Comparison of ENCODE assay signal across 24 mouse cellular contexts in the genomic region with DNA sequence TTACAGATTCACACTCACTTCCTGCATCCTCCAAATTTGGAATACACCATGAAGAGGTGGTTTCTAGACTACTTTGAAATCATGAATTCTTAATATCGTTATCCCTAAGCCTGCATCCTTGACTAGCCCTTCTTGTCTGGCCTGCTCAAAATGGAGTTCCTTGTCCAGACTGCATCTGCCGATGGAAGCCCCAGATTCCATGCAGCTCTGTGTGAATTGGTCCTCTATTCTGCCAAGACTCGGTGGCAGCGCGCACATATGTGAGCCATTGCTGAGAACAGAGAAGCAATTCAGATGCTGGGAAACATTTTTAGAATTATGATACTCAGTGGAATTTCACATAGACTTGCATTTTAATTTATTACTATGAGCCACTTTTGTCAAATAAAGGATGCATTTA.
DNase-seq lines count a peak whose midpoint lies in the region; ATAC-seq and TF ChIP-seq lines count a peak whose summit lies in the region.
"Had no signal": no experiment of that assay in that cellular context is flagged by ENCODE, and none has a peak within 500 bp of the region (broad histone marks: within the 10 kb centered on the region; RNA-seq: fewer than 3 reads in every experiment).

No protein-coding gene starts in this region.

- no peak overlapping the region for H3K4me3 ChIP-seq in forebrain, postnatal 0 days (ENCODE audit: low read depth, low read length)
- no peak overlapping the region for H3K4me3 ChIP-seq in forebrain, embryonic 14.5 days (ENCODE audit: low read depth, low read length)
- no peak overlapping the region for H3K4me3 ChIP-seq in embryonic facial prominence, embryonic 14.5 days (ENCODE audit: low read depth, low read length)
- no peak overlapping the region for H3K4me3 ChIP-seq in limb, embryonic 15.5 days
- H3K4me3 ChIP-seq: embryonic facial prominence, embryonic 15.5 days; forebrain, embryonic 10.5 days; heart, embryonic 13.5 days; lung, embryonic 15.5 days; midbrain, embryonic 10.5 days had no signal

- H3K9ac ChIP-seq in forebrain, postnatal 0 days = no peak overlapping the region
- no peak overlapping the region for H3K9ac ChIP-seq in forebrain, embryonic 14.5 days (ENCODE audit: low read length)
- H3K9ac ChIP-seq in embryonic facial prominence, embryonic 14.5 days (ENCODE audit: low read depth, low read length) = no peak overlapping the region
- H3K9ac ChIP-seq in limb, embryonic 15.5 days = no peak overlapping the region
- H3K9ac ChIP-seq: embryonic facial prominence, embryonic 15.5 days; heart, embryonic 13.5 days; hindbrain, embryonic 14.5 days; liver, embryonic 14.5 days; lung, embryonic 15.5 days had no signal

- intact Hi-C loops in left cerebral cortex, postnatal 36 days (cut with DNase I) = loop anchor here (5.0 kb wide), 1 partner anchor 113 kb away; no protein-coding TSS in a partner anchor

- ATAC-seq in forebrain, postnatal 0 days = peak; percentile 60
- ATAC-seq in forebrain, embryonic 14.5 days = no peak
- 0 out of 2 replicates have a peak, but pooled peaks have one; percentile 57 for ATAC-seq in embryonic facial prominence, embryonic 14.5 days (ENCODE audit: low read depth)
- ATAC-seq in limb, embryonic 15.5 days (ENCODE audit: insufficient number of reproducible peaks, low FRiP score, low TSS enrichment, low read depth) = 0 out of 2 replicates have a peak, but pooled peaks have one; percentile 52
- ATAC-seq: activated CD4-positive, CD25-positive, alpha-beta regulatory T cell, adult 4 months; CD4-positive, CD25-positive, alpha-beta regulatory T cell, adult 4 months; intestine, embryonic 16.5 days had no signal

- no peak overlapping the region for H3K27ac ChIP-seq in forebrain, postnatal 0 days (ENCODE audit: low read depth, low read length)
- no peak overlapping the region for H3K27ac ChIP-seq in forebrain, embryonic 14.5 days (ENCODE audit: low read depth, low read length)
- H3K27ac ChIP-seq in embryonic facial prominence, embryonic 14.5 days (replicated peaks; ENCODE audit: low read depth, low read length) = no peak overlapping the region
- H3K27ac ChIP-seq in limb, embryonic 15.5 days = peak overlapping the region; percentile 40; the same call in 1 of the 2 replicates
- H3K27ac ChIP-seq: embryonic facial prominence, embryonic 15.5 days; forebrain, embryonic 10.5 days; heart, embryonic 13.5 days; hindbrain, embryonic 14.5 days; liver, embryonic 14.5 days; lung, embryonic 15.5 days; midbrain, embryonic 10.5 days had no signal

- no peak overlapping the region for H3K4me2 ChIP-seq in forebrain, postnatal 0 days (ENCODE audit: low read depth)
- H3K4me2 ChIP-seq in forebrain, embryonic 14.5 days (ENCODE audit: low read length) = no peak overlapping the region
- no peak overlapping the region for H3K4me2 ChIP-seq in embryonic facial prominence, embryonic 14.5 days (ENCODE audit: low read depth, low read length)
- no peak overlapping the region for H3K4me2 ChIP-seq in limb, embryonic 15.5 days
- H3K4me2 ChIP-seq: embryonic facial prominence, embryonic 15.5 days; heart, embryonic 13.5 days; hindbrain, embryonic 14.5 days; lung, embryonic 15.5 days had no signal

- TF ChIP-seq CTCF in forebrain, postnatal 0 days (IDR thresholded peaks at IDR 0.05; ENCODE audit: low read depth) = no peak

- no peaks in the 10 kb centered on the region for H3K36me3 ChIP-seq in forebrain, postnatal 0 days (ENCODE audit: insufficient read depth)
- no peaks in the 10 kb centered on the region for H3K36me3 ChIP-seq in forebrain, embryonic 14.5 days (ENCODE audit: control insufficient read depth, insufficient read depth, low read length)
- no peaks in the 10 kb centered on the region for H3K36me3 ChIP-seq in embryonic facial prominence, embryonic 14.5 days (ENCODE audit: control insufficient read depth, insufficient read depth, low read length)
- H3K36me3 ChIP-seq in limb, embryonic 15.5 days = no peaks in the 10 kb centered on the region
- H3K36me3 ChIP-seq: embryonic facial prominence, embryonic 15.5 days; forebrain, embryonic 10.5 days; heart, embryonic 13.5 days; lung, embryonic 15.5 days; midbrain, embryonic 10.5 days had no signal

- DNase-seq in forebrain, postnatal 0 days = no peak
- no peak for DNase-seq in forebrain, embryonic 14.5 days (ENCODE audit: low spot score)
- peak; percentile 2 to 5 for DNase-seq in left cerebral cortex, adult 18-20 months (ENCODE audit: low spot score in 2 of 2)
- no peak for DNase-seq in left cerebral cortex, postnatal 36 days (ENCODE audit: low spot score in 2 of 2)
- peak; percentile 55 for DNase-seq in embryonic facial prominence, embryonic 14.5 days (ENCODE audit: low spot score)
- no peak for DNase-seq in Muller cell, postnatal 12 days (ENCODE audit: inconsistent ontology term)
- no peak for DNase-seq in kidney, postnatal 14 days
- DNase-seq: adrenal gland, postnatal 10 days; cerebellum, adult 11 months; cerebellum, postnatal 10 days; kidney, postnatal 4 days; lung, postnatal 4 days; thymus, adult 18-20 months had no signal

- H3K4me1 ChIP-seq in forebrain, postnatal 0 days (ENCODE audit: insufficient read depth) = no peaks in the 10 kb centered on the region
- H3K4me1 ChIP-seq in forebrain, embryonic 14.5 days (ENCODE audit: control insufficient read depth, insufficient read depth, low read length) = no peaks in the 10 kb centered on the region
- H3K4me1 ChIP-seq in embryonic facial prominence, embryonic 14.5 days (ENCODE audit: control insufficient read depth, insufficient read depth, low read length) = no peaks in the 10 kb centered on the region
- no peaks in the 10 kb centered on the region for H3K4me1 ChIP-seq in limb, embryonic 15.5 days
- H3K4me1 ChIP-seq: embryonic facial prominence, embryonic 15.5 days; forebrain, embryonic 10.5 days; heart, embryonic 13.5 days; lung, embryonic 15.5 days; midbrain, embryonic 10.5 days had no signal

- WGBS in forebrain, postnatal 0 days = 69% methylated on average over 5 of the region's 5 CpGs
- 90% methylated on average over 5 of the region's 5 CpGs for WGBS in forebrain, embryonic 14.5 days
- 58% methylated on average over 5 of the region's 5 CpGs for WGBS in embryonic facial prominence, embryonic 14.5 days
- 50% methylated on average over 5 of the region's 5 CpGs for WGBS in limb, embryonic 15.5 days

- no peaks in the 10 kb centered on the region for H3K27me3 ChIP-seq in forebrain, postnatal 0 days (ENCODE audit: insufficient read depth, low read length)
- H3K27me3 ChIP-seq in forebrain, embryonic 14.5 days (replicated peaks; ENCODE audit: control insufficient read depth, insufficient read depth, low read length) = no peaks in the 10 kb centered on the region
- H3K27me3 ChIP-seq in embryonic facial prominence, embryonic 14.5 days (replicated peaks; ENCODE audit: control insufficient read depth, insufficient read depth, low read length) = no peaks in the 10 kb centered on the region
- H3K27me3 ChIP-seq in limb, embryonic 15.5 days = no peaks in the 10 kb centered on the region
- H3K27me3 ChIP-seq: embryonic facial prominence, embryonic 15.5 days; heart, embryonic 13.5 days; lung, embryonic 15.5 days had no signal

- H3K9me3 ChIP-seq in forebrain, postnatal 0 days (ENCODE audit: low read length) = no peaks in the 10 kb centered on the region
- H3K9me3 ChIP-seq in forebrain, embryonic 14.5 days (replicated peaks; ENCODE audit: control insufficient read depth, low read length) = no peaks in the 10 kb centered on the region
- no peaks in the 10 kb centered on the region for H3K9me3 ChIP-seq in embryonic facial prominence, embryonic 14.5 days (ENCODE audit: control insufficient read depth, low read length)
- no peaks in the 10 kb centered on the region for H3K9me3 ChIP-seq in limb, embryonic 15.5 days
- H3K9me3 ChIP-seq: embryonic facial prominence, embryonic 15.5 days; forebrain, embryonic 10.5 days; heart, embryonic 13.5 days; lung, embryonic 15.5 days; midbrain, embryonic 10.5 days had no signal

Comparison
In these comparisons a context has a peak if more than half of its experiments do, and no peak if none do; other contexts are left out.
1. DNase-seq: peak in left cerebral cortex, adult 18-20 months (2 of 2) and embryonic facial prominence, embryonic 14.5 days (single experiment); none in forebrain, postnatal 0 days (single experiment), forebrain, embryonic 14.5 days (single experiment), left cerebral cortex, postnatal 36 days (0 of 2), Muller cell, postnatal 12 days (single experiment) and kidney, postnatal 14 days (single experiment).